Mouse (Mus musculus) spleen, embryonic (tissue): ENCODE results near the gene Catspere2.

Experiments
- CTCF ChIA-PET: fragments of 350-600 bp; sonication (Branson Sonifier 250); formaldehyde crosslinking; loops from one replicate; lab custom pipeline; 2022; lab: Charles Lee

The Catspere2 gene

DNA sequence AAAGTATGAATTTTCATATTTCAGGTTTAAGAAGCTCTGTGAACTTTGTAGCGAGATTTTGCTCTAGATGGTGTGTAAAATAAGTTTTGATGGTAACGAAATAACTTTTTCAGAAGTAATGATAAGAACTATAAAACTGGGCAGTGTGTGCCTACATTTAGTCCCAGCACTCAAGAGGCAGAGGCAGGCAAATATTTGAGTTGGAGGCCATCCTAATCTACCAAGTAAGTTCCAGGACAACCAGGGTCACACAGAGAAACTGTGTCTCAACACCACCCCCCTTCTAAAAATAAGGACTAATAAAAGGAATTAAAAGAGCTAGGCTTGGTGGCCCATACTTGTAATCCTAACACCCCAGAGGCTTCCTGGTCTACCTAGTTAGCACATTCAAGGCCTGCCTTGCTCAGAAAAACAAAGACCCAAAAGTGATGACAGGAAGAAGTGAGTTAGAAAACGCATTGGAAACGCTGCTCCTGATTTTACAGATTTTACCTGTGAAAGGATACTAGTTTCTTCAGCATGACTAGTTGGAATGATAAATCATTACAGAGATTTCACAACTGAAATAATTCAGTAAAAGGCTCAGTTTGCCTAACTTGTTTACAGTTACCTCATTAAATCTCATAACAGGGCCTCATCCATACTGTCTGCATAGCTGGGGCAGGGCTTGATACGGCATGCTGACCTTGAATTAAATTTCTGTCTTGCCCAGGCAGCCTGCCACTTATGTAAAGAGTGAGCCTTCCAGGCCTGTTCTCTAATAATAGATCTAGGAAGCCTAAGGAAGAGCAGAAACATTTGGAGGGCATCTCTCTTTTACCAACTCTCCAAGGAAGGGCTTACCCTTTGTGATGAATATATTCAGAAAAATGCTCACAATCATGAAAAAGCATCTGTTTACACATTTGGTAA lies 236.2 kb downstream of the Catspere2 start:
- CTCF ChIA-PET = interaction anchor here (0.5 kb wide), 1 partner anchor 70 kb away, joined by 3 read pairs; no protein-coding TSS in a partner anchor
